Mouse (Mus musculus) lung, embryonic 16.5 days (tissue): ENCODE data around the gene Spin4. TPM values are rescaled to one million over a fixed set of nuclear protein-coding genes. Genes with fewer than 3 reads are reported as not detected.

ENCODE experiments used
- polyA plus RNA-seq: library from polyadenylated mRNA; unstranded; fragments of >200 nt; fragmentation: Nextera tagmentation; extraction: Ambion mirVana; gene quantifications from 2 replicates; pipeline ENCODE4 v1.2.1, GENCODE M21; 2015

Spin4 gene
- polyA plus RNA-seq, 1 experiment from 2014 or later: 10.6 TPM

Other genes starting within 250 kb of the Spin4 start
- 11.7 and 13.7 TPM in 2 replicates for gene Arhgef9, start 170.2 kb upstream of the Spin4 start, polyA plus RNA-seq